Mouse (Mus musculus) liver, postnatal 0 days (tissue): ENCODE measurements around the gene Rps13.

Experiments used
- CTCF ChIP-seq: sonication (generic); IDR thresholded peaks from 2 replicates; pipeline ENCODE4 v1.5.1; 2016; ENCODE audit warnings: antibody characterized with exemption, low read depth
- EP300 ChIP-seq: IDR thresholded peaks from 2 replicates; pipeline ENCODE4 v1.6.1; 2016; ENCODE audit warnings: antibody characterized with exemption, low read depth, mild to moderate bottlenecking

DNA sequence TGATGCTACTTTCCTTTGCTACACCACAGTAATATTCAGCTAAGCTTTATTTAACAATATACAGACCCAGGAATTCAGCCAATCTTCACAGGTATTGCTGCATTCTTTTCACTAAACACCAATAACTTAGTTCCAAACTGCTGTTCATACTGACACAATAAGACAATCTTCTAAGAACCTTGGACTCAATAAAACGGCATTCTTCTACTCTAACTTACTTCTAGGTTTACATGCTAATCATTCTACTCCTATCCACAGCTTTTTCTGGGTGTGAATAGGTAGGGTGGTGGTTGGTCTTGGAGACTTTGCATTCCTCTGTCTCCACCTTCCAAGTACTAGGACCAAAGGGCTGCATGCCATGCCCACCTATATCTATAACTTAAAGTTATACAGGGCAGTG lies 40.3 kb upstream of the Rps13 start:
- no peak for TF ChIP-seq CTCF
- TF ChIP-seq EP300 = no peak
